In genomic region chr16:87698692-87699305, GRCm38 (mm10) we compare ENCODE assay signal across 8 mouse cellular contexts. TPM values are rescaled to one million over a fixed set of nuclear protein-coding genes. Genes with fewer than 3 reads are reported as not detected.
A peak's percentile ranks its signal among the peaks of the same experiment; 100 is the strongest.
DNase-seq lines count a peak whose midpoint lies in the region; ATAC-seq and TF ChIP-seq lines count a peak whose summit lies in the region.

TSS of gene Bach1 (plus strand) at chr16:87698945.

- H3K36me3 ChIP-seq in erythroblast, embryonic 14.5 days (ENCODE audit: control insufficient read depth) = peaks cover 19% of the 10 kb centered on the region
- H3K36me3 ChIP-seq in heart, embryonic 12.5 days = no peaks in the 10 kb centered on the region
- no peaks in the 10 kb centered on the region for H3K36me3 ChIP-seq in kidney, postnatal 0 days (ENCODE audit: insufficient read depth, low read length)
- no peaks in the 10 kb centered on the region for H3K36me3 ChIP-seq in liver, embryonic 13.5 days
- no peaks in the 10 kb centered on the region for H3K36me3 ChIP-seq in stomach, embryonic 16.5 days (ENCODE audit: control insufficient read depth, insufficient read depth, low read length)

- H3K27me3 ChIP-seq in erythroblast, embryonic 14.5 days (ENCODE audit: control insufficient read depth) = no peaks in the 10 kb centered on the region
- H3K27me3 ChIP-seq in heart, embryonic 12.5 days (replicated peaks) = no peaks in the 10 kb centered on the region
- no peaks in the 10 kb centered on the region for H3K27me3 ChIP-seq in kidney, postnatal 0 days (ENCODE audit: insufficient read depth, low read length)
- no peaks in the 10 kb centered on the region for H3K27me3 ChIP-seq in liver, embryonic 13.5 days
- H3K27me3 ChIP-seq in stomach, embryonic 16.5 days (ENCODE audit: control insufficient read depth, insufficient read depth, low read length) = no peaks in the 10 kb centered on the region

- no peak for TF ChIP-seq CTCF in brain, embryonic 14.5 days (IDR thresholded peaks at IDR 0.05; ENCODE audit: borderline replicate concordance, extremely low read depth, insufficient read depth, insufficient read length)
- no peak for TF ChIP-seq CTCF in kidney, postnatal 0 days (IDR thresholded peaks at IDR 0.05; ENCODE audit: low read depth)

- ATAC-seq in heart, embryonic 12.5 days (ENCODE audit: insufficient number of reproducible peaks, low FRiP score) = peak; percentile 96
- peak; percentile 95 for ATAC-seq in kidney, postnatal 0 days (replicated peaks; ENCODE audit: low FRiP score, low read depth)
- peak; percentile 83 for ATAC-seq in liver, embryonic 13.5 days (ENCODE audit: low read depth)
- ATAC-seq in stomach, embryonic 16.5 days (ENCODE audit: insufficient read depth, low FRiP score) = peak; percentile 96

- peak; percentile 97 for DNase-seq in CD4-positive helper T cell, adult 2 months (ENCODE audit: low read depth, low spot score)
- peak; percentile 98 for DNase-seq in brain, embryonic 14.5 days (ENCODE audit: low read depth)
- DNase-seq in kidney, postnatal 0 days (ENCODE audit: low spot score) = peak; percentile 97
- DNase-seq in liver, embryonic 13.5 days = peak; percentile 92
- DNase-seq in neural tube, embryonic 10.5 days (ENCODE audit: extremely low spot score, low spot score) = peak; percentile 97

- H3K4me3 ChIP-seq in erythroblast, embryonic 14.5 days (replicated peaks) = peak within 1 kb of the TSS; percentile 89
- peak within 1 kb of the TSS; percentile 83 for H3K4me3 ChIP-seq in heart, embryonic 12.5 days
- peak within 1 kb of the TSS; percentile 83 for H3K4me3 ChIP-seq in kidney, postnatal 0 days (replicated peaks; ENCODE audit: low read depth, low read length)
- H3K4me3 ChIP-seq in liver, embryonic 13.5 days (replicated peaks) = peak within 1 kb of the TSS; percentile 89
- peak within 1 kb of the TSS; percentile 87 for H3K4me3 ChIP-seq in stomach, embryonic 16.5 days (replicated peaks; ENCODE audit: low read length)

- TF ChIP-seq POLR2A in brain, embryonic 14.5 days (IDR thresholded peaks at IDR 0.05; ENCODE audit: borderline replicate concordance, extremely low read depth, insufficient read depth, insufficient read length, poor library complexity, severe bottlenecking) = peak; percentile 98

- WGBS in heart, embryonic 12.5 days = under 1% methylated on average over 84 of the region's 84 CpGs
- under 1% methylated on average over 66 of the region's 84 CpGs for WGBS in kidney, postnatal 0 days
- under 1% methylated on average over 84 of the region's 84 CpGs for WGBS in liver, embryonic 13.5 days (ENCODE audit: insufficient replicate concordance)
- under 1% methylated on average over 78 of the region's 84 CpGs for WGBS in stomach, embryonic 16.5 days

- peak within 1 kb of the TSS; percentile 84 for H3K4me2 ChIP-seq in heart, embryonic 12.5 days
- peak within 1 kb of the TSS; percentile 67 for H3K4me2 ChIP-seq in kidney, postnatal 0 days (ENCODE audit: low read length)
- H3K4me2 ChIP-seq in liver, embryonic 13.5 days = peak within 1 kb of the TSS; percentile 94
- H3K4me2 ChIP-seq in stomach, embryonic 16.5 days (ENCODE audit: low read depth, low read length) = peak within 1 kb of the TSS; percentile 74

- H3K9me3 ChIP-seq in erythroblast, embryonic 14.5 days (ENCODE audit: control insufficient read depth, low read length) = no peaks in the 10 kb centered on the region
- no peaks in the 10 kb centered on the region for H3K9me3 ChIP-seq in heart, embryonic 12.5 days (replicated peaks)
- no peaks in the 10 kb centered on the region for H3K9me3 ChIP-seq in kidney, postnatal 0 days (replicated peaks; ENCODE audit: low read length)
- H3K9me3 ChIP-seq in liver, embryonic 13.5 days (replicated peaks) = no peaks in the 10 kb centered on the region
- no peaks in the 10 kb centered on the region for H3K9me3 ChIP-seq in stomach, embryonic 16.5 days (replicated peaks; ENCODE audit: control insufficient read depth, low read length)

- peak within 1 kb of the TSS; percentile 92 for H3K27ac ChIP-seq in heart, embryonic 12.5 days (ENCODE audit: poor library complexity, severe bottlenecking)
- H3K27ac ChIP-seq in kidney, postnatal 0 days = peak within 1 kb of the TSS; percentile 96
- peak within 1 kb of the TSS; percentile 95 for H3K27ac ChIP-seq in liver, embryonic 13.5 days
- peak within 1 kb of the TSS; percentile 95 for H3K27ac ChIP-seq in stomach, embryonic 16.5 days (ENCODE audit: low read length)

- peaks cover 58% of the 10 kb centered on the region for H3K4me1 ChIP-seq in erythroblast, embryonic 14.5 days (ENCODE audit: control insufficient read depth)
- H3K4me1 ChIP-seq in heart, embryonic 12.5 days (replicated peaks) = peaks cover 37% of the 10 kb centered on the region
- peaks cover 6% of the 10 kb centered on the region; the same call in 1 of the 2 replicates for H3K4me1 ChIP-seq in kidney, postnatal 0 days (replicated peaks; ENCODE audit: insufficient read depth, low read length)
- peaks cover 57% of the 10 kb centered on the region for H3K4me1 ChIP-seq in liver, embryonic 13.5 days (replicated peaks)
- peaks cover 17% of the 10 kb centered on the region for H3K4me1 ChIP-seq in stomach, embryonic 16.5 days (ENCODE audit: control insufficient read depth, insufficient read depth, low read length)

- peak within 1 kb of the TSS; percentile 91 for H3K9ac ChIP-seq in heart, embryonic 12.5 days
- peak within 1 kb of the TSS; percentile 97 for H3K9ac ChIP-seq in kidney, postnatal 0 days (ENCODE audit: low read depth, low read length)
- peak within 1 kb of the TSS; percentile 97 for H3K9ac ChIP-seq in liver, embryonic 13.5 days
- peak within 1 kb of the TSS; percentile 96 for H3K9ac ChIP-seq in stomach, embryonic 16.5 days (ENCODE audit: low read length)

RNA-seq across cellular contexts. Expression of gene Bach1, which starts in this region (rescaled TPM):
- polyA plus RNA-seq in brain, embryonic 14.5 days (2012; rRNA removed) = 21.0 and 31.1 TPM in 2 replicates
- 0.73 and 0.85 TPM in 2 replicates for polyA plus RNA-seq in erythroblast, embryonic 14.5 days (2012)
- polyA plus RNA-seq in heart, embryonic 12.5 days (2016; fragmentation: Nextera tagmentation; extraction: Ambion mirVana) = 9.6 and 11.6 TPM in 2 replicates
- polyA plus RNA-seq in kidney, postnatal 0 days (2015; fragmentation: Nextera tagmentation; extraction: Ambion mirVana) = 6.5 and 8.6 TPM in 2 replicates
- 6.3 and 9.0 TPM in 2 replicates for polyA plus RNA-seq in liver, embryonic 13.5 days (2015; fragmentation: Nextera tagmentation; extraction: Ambion mirVana)
- 8.5 and 9.6 TPM in 2 replicates for polyA plus RNA-seq in stomach, embryonic 16.5 days (2015; fragmentation: Nextera tagmentation; extraction: Ambion mirVana)

Comparison
In these comparisons a context has a peak if more than half of its experiments do, and no peak if none do; other contexts are left out.
1. Peak in every context shown above with its lines: DNase-seq, ATAC-seq, H3K4me3 ChIP-seq and H3K27ac ChIP-seq.